Mouse (Mus musculus) hindbrain, embryonic 12.5 days (tissue): ENCODE data around the gene D17Wsu92e. TPM values are rescaled to one million over a fixed set of nuclear protein-coding genes. Genes with fewer than 3 reads are reported as not detected.

Experiments
- ATAC-seq: fragments of 200-750 bp; cut with Nextera tagmentation; 2 replicates; pipeline ENCODE4 v1.8.0; 2017; ENCODE audit warnings: moderate TSS enrichment; ENCODE audit not compliant: low FRiP score
- H3K27ac ChIP-seq: fragments of 300-500 bp; sonication (generic); 2 replicates; pipeline ENCODE4 v1.5.1; 2016; ENCODE audit warnings: mild to moderate bottlenecking
- H3K27me3 ChIP-seq: fragments of 300-500 bp; sonication (generic); 2 replicates; pipeline ENCODE4 v1.6.1; 2016; ENCODE audit warnings: mild to moderate bottlenecking
- H3K36me3 ChIP-seq: fragments of 300-500 bp; sonication (generic); 2 replicates; pipeline ENCODE4 v1.6.1; 2016; ENCODE audit warnings: mild to moderate bottlenecking
- H3K4me1 ChIP-seq: fragments of 300-500 bp; sonication (generic); 2 replicates; pipeline ENCODE4 v1.6.1; 2016
- H3K4me2 ChIP-seq: fragments of 300-500 bp; sonication (generic); replicated peaks from 2 replicates; pipeline ENCODE4 v1.6.1; 2016; ENCODE audit warnings: mild to moderate bottlenecking
- H3K4me3 ChIP-seq: fragments of 300-500 bp; sonication (generic); 2 replicates; pipeline ENCODE4 v1.5.1; 2016; ENCODE audit warnings: mild to moderate bottlenecking
- H3K9ac ChIP-seq: fragments of 300-500 bp; sonication (generic); 2 replicates; pipeline ENCODE4 v1.6.1; 2016; ENCODE audit warnings: mild to moderate bottlenecking, moderate library complexity
- H3K9me3 ChIP-seq: fragments of 300-500 bp; sonication (generic); replicated peaks from 2 replicates; pipeline ENCODE4 v1.6.1; 2016; ENCODE audit warnings: mild to moderate bottlenecking
- WGBS: fragments of 180-500 bp; shearing (Covaris S2); methylation state at CpG from one replicate; pipeline ENCODE4 v1.1.7; 2016; 5-methylcytosine and 5-hydroxymethylcytosine counted together
- polyA plus RNA-seq: library from polyadenylated mRNA; unstranded; fragments of >200 nt; fragmentation: Nextera tagmentation; extraction: Ambion mirVana; gene quantifications from 2 replicates; pipeline ENCODE4 v1.2.1, GENCODE M21; 2016

D17Wsu92e gene
- polyA plus RNA-seq, 1 experiment from 2014 or later = 13.7 TPM

DNA sequence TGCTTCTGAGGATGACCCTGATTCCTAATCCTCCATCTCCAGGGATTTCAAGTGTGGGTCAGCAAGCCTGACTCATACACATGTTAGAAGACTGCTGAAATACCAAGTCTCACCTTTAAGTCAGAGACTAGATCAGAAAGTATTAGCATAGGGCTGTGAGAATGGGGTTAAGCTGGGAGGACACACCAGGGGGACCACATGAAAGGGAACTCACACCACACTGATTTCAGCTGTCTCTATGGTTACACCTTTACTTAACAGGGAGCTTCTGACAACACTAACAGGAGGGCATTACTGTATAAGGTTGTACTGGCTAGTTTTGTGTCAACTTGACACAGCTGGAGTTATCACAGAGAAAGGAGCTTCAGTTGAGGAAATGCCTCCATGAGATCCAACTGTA is 5.8 kb downstream of the D17Wsu92e start:
- no peaks in the 10 kb centered on the region for H3K36me3 ChIP-seq
- no peak overlapping the region for H3K27ac ChIP-seq
- no peak for ATAC-seq
- H3K4me2 ChIP-seq = no peak overlapping the region
- H3K9ac ChIP-seq = no peak overlapping the region
- H3K9me3 ChIP-seq = no peaks in the 10 kb centered on the region
- no peaks in the 10 kb centered on the region for H3K27me3 ChIP-seq
- peaks cover 19% of the 10 kb centered on the region for H3K4me1 ChIP-seq
- no peak overlapping the region for H3K4me3 ChIP-seq

DNA sequence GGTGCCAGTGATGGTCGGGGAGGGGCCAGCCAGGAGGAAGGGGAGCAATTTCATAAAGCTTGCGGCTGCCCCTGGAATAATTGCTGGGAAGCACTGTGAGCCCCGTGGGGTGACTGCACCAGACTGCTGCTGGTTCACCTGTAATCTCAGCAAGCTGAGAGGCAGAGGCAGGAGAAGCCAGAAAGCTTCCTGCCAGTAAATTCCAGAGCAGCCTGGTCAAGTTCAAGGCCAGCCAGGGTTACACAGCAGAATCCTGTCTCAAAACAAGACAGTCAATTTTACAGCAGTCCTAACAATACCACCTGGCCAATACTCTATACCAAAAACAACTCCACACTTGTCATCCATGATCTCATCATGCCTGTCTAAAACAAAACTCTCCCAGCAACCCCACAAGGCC is 8.5 kb downstream of the D17Wsu92e start:
- H3K4me2 ChIP-seq = no peak overlapping the region
- no peaks in the 10 kb centered on the region for H3K4me1 ChIP-seq
- no peaks in the 10 kb centered on the region for H3K27me3 ChIP-seq
- H3K9ac ChIP-seq = no peak overlapping the region
- no peak overlapping the region for H3K4me3 ChIP-seq
- H3K27ac ChIP-seq = no peak overlapping the region
- no peaks in the 10 kb centered on the region for H3K36me3 ChIP-seq
- H3K9me3 ChIP-seq = no peaks in the 10 kb centered on the region
- WGBS = 85% methylated on average over 3 of the region's 3 CpGs
- no peak for ATAC-seq

DNA sequence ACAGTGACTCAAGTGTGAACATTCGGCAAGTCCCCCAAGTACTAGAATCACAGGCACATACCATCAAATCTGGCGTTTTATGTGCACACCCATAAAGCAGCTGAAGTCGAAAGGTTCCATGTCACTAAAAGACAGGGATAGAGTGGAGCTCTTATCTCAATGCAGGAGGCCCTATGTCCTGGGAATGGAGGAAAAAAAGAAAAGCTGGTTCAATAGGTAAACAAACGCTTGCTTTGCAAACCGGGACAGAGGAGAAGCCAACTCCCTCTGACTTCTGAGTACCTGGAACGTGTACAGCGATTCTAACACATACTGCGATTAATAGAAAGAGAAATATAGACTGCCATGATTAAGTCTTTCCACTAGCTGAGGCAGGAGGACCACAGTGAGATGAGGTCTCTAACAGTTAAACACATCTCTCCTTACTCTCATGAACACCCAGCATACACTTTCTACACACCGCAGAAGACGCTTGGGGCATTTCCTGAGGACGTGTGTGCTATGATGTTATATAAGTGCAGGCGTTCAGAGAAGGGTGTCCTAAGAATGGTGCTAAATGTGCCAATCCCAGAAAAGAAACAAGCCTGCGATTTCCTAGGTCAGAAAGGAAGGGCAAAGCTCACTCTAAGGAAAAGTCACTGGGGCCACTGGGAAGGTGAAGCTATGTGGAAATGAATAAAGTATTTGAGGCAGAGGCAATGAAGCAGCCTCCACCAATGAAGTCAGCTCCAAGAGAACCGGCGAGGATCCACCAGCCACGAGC is 9.7 kb downstream of the D17Wsu92e start:
- no peak overlapping the region for H3K27ac ChIP-seq
- no peaks in the 10 kb centered on the region for H3K9me3 ChIP-seq
- no peak overlapping the region for H3K9ac ChIP-seq
- H3K4me3 ChIP-seq = no peak overlapping the region
- H3K4me1 ChIP-seq = no peaks in the 10 kb centered on the region
- no peaks in the 10 kb centered on the region for H3K36me3 ChIP-seq
- H3K4me2 ChIP-seq = no peak overlapping the region
- no peak for ATAC-seq
- no peaks in the 10 kb centered on the region for H3K27me3 ChIP-seq
- 94% methylated on average over 16 of the region's 16 CpGs for WGBS

DNA sequence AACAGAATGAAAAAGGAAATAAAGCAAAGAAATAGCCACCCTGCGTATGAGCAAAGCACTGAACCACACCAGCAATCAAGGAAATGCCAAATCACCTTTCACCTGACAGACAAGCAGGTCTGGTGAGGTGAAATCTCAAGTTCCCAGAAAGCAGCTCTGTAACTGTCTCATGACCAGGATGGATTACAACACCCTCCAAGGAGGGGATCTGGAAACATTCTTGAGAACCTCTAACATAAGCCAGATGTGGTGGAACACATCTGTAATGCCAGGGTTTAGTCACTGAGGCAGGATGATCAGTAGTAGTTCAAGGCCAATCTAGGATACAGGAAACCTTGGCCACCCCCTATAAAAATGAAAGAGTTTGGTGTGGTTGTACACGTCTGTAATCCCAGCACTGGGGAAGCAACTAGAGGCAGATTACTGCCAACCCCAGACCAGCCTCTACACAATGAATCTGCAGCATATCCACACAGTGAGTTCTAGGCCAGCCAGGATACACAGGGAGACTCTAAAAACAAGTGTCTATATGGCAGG is 12.8 kb downstream of the D17Wsu92e start:
- no peaks in the 10 kb centered on the region for H3K36me3 ChIP-seq
- no peaks in the 10 kb centered on the region for H3K9me3 ChIP-seq
- H3K4me1 ChIP-seq = peaks cover 7% of the 10 kb centered on the region; the same call in 1 of the 2 replicates
- H3K9ac ChIP-seq = no peak overlapping the region
- H3K27me3 ChIP-seq = no peaks in the 10 kb centered on the region
- H3K4me3 ChIP-seq = no peak overlapping the region
- no peak for ATAC-seq
- no peak overlapping the region for H3K4me2 ChIP-seq
- WGBS = 86% methylated on average over 2 of the region's 2 CpGs
- no peak overlapping the region for H3K27ac ChIP-seq

DNA sequence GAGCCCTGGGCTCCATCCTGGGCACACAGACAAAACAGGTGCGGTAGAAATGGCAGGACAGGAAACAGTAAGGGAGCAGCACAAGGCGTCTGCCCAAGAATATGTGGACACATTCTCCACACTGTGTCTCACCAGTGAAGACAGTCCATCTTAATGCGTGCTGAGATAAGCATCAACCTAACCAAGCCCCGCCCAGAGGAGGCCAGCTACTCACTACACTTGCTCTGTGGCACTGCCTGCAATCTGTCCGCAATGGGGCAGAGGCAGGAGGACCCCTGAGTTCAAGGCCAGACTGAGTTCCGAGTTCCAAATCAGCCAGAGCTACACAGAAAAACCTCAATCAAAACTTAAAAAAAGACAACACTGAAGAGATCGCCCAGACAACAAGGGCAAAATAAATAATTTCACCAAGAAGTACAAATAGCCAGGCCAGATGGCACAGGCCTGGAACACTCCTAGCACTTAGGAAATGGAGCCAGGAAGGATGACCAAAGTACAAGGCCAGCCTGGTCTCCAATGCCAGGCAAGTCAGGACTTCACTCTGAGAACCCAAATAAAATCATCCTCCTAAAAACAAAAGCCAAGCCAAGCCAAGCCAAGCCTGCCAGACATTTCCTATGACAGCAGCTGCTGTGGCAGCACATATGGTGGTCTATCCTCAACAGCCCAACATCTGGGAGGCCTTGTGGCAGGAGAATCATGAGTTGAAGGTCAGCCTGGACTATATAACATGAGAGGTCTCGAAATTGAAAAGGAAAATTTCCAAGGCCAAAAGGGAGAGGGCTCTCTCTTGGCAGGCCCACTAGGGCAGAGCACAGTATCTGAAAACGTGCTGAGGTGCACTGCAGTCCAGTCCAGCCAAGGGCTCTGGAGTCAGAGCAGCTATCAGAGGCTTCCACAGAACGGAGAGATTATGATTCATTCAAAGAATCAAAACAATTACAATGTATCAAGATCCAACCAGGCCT is 15.4 kb downstream of the D17Wsu92e start:
- H3K4me3 ChIP-seq = no peak overlapping the region
- ATAC-seq = no peak
- H3K27me3 ChIP-seq = no peaks in the 10 kb centered on the region
- no peaks in the 10 kb centered on the region for H3K9me3 ChIP-seq
- H3K9ac ChIP-seq = no peak overlapping the region
- H3K27ac ChIP-seq = no peak overlapping the region
- 87% methylated on average over 10 of the region's 10 CpGs for WGBS
- peaks cover 14% of the 10 kb centered on the region for H3K4me1 ChIP-seq
- no peak overlapping the region for H3K4me2 ChIP-seq
- H3K36me3 ChIP-seq = no peaks in the 10 kb centered on the region

DNA sequence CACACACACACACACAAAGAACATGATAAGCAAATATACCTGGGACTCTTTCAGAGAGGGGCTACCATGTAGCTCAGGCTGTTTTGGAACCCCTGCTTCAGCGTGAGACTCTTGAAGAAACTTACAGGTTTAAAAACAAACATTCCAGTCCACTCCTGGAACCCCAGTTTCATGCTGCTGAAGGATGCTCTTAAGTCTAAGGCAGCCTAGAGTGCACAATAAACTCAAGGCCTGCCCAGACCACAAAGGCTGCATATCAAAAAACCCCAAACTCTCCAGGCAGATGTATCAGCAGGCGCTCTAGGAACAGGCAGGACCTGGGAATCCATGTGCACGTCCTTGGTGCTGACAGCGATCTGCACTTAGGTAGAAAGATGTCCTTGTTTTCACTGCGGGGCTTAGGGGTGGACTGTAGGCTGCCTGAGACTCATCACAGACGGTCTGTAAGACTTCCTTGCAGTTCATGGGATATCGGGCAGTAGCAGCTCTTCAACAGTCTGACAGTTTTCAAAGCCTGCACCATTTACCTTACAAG is 16.2 kb downstream of the D17Wsu92e start:
- WGBS = 91% methylated on average over 7 of the region's 7 CpGs
- Histone ChIP-seq H3K27me3 (no peaks in the 10 kb centered on the region), H3K36me3 (no peaks in the 10 kb centered on the region), H3K4me3 (no peak overlapping the region), H3K9me3 (no peaks in the 10 kb centered on the region), H3K27ac (no peak overlapping the region), H3K9ac (no peak overlapping the region), H3K4me2 (no peak overlapping the region), H3K4me1 (peaks cover 22% of the 10 kb centered on the region)
- no peak for ATAC-seq

DNA sequence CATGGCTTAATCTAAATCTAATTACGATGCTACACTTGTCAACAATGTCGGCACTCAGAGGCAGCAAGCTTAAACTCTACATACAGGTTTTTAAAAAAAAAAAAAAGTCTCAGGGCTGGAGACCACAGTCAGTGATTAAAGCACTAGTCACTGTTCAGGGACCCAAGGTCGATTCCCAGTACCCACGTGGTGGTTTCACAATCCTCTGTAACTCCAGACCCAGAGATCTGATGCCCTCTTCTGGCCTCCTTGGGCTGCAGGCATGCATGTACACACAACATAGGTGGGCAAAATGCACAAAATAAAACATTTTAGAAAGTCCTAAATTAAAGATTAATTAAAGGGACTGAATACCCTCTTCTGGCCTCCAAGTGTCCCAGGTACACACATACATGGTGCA is 16.7 kb downstream of the D17Wsu92e start:
- no peaks in the 10 kb centered on the region for H3K9me3 ChIP-seq
- no peak overlapping the region for H3K9ac ChIP-seq
- no peak for ATAC-seq
- H3K4me1 ChIP-seq = peaks cover 22% of the 10 kb centered on the region
- H3K4me3 ChIP-seq = no peak overlapping the region
- 81% methylated on average over 4 of the region's 4 CpGs for WGBS
- no peaks in the 10 kb centered on the region for H3K27me3 ChIP-seq
- no peaks in the 10 kb centered on the region for H3K36me3 ChIP-seq
- H3K27ac ChIP-seq = no peak overlapping the region
- H3K4me2 ChIP-seq = no peak overlapping the region

DNA sequence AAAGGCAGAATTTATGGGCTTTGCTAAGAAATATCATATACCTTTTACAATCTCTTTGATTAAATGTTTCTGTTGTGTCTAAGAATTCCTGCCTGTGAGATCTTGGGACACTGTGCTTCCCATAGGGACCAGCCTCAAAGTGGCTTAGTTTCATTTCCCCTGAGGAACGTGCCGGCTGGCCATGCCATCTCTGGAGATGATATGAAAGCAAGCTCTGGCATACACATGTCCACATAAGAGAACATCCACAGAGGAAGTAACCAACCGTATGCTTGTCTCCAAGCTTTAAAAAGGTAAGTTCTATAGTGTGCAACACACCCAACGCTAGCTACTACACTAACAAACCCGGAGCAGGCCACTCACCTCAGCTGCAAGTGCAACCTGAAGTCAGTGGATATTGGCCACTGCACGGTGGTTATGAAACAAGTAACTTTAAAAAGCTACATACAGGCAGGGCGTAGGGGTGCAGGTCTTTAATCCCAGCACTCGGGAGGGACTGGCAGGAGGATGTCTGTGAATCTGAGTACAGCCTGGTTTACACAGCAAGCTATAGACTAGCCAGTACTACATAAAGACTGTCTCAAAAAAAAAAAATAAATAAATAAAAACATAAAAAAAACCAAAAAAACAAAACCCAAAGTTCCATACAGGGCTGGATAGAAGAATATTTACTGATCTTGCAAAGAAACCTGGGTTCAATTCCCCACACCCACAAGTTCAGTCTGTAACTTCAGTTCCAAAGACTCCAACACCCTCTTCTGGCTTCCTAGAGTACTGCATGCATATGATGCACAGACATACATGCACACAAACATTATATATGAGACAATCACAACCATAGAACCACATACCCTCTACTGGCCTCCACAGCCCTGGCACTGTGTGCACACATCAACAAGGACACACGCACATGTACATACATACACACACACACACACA is 19.5 kb downstream of the D17Wsu92e start:
- ATAC-seq = no peak
- H3K4me2 ChIP-seq = no peak overlapping the region
- H3K27ac ChIP-seq = peak overlapping the region; percentile 13; the same call in 1 of the 2 replicates
- 85% methylated on average over 9 of the region's 9 CpGs for WGBS
- no peaks in the 10 kb centered on the region for H3K36me3 ChIP-seq
- no peak overlapping the region for H3K9ac ChIP-seq
- no peaks in the 10 kb centered on the region for H3K9me3 ChIP-seq
- H3K4me1 ChIP-seq = peaks cover 48% of the 10 kb centered on the region
- H3K4me3 ChIP-seq = no peak overlapping the region
- no peaks in the 10 kb centered on the region for H3K27me3 ChIP-seq

DNA sequence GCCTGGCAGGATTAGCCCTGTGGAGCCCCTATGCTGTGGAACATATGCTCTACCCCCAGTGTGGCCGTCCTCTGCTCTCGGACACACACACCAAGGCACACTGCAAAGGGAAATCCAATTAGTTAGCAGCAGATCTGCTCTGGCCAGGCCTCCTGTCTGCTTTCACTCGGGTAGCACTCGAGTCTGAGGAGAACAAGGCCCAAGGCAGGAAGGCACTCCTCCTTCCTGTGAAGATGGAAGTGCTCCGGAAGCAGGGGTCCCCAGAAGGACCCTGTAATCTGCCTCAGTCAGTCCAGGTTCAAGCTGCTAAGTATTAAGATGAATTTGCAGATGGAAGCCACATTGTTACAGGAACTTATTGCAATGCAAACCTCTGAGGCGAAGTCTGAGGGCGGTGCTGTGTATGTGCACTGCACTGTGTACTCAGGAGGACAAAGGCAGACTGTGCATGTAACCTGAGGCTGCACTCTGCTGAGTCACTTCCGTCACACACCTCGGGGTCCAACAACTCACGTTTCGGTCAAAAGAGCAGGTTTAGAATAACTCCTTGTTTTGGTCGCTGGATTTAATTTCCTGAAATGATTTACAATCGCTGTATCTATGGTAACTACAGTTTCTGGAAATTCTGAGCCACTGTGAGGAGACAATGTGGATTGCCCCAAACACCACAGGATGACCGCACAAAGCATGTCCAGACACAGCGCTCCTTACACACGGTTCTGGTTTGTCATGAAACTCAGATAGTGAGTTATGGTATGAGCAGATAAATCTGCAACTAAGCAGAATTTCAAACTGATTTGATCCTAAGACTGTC is 20.5 kb downstream of the D17Wsu92e start:
- no peak for ATAC-seq

DNA sequence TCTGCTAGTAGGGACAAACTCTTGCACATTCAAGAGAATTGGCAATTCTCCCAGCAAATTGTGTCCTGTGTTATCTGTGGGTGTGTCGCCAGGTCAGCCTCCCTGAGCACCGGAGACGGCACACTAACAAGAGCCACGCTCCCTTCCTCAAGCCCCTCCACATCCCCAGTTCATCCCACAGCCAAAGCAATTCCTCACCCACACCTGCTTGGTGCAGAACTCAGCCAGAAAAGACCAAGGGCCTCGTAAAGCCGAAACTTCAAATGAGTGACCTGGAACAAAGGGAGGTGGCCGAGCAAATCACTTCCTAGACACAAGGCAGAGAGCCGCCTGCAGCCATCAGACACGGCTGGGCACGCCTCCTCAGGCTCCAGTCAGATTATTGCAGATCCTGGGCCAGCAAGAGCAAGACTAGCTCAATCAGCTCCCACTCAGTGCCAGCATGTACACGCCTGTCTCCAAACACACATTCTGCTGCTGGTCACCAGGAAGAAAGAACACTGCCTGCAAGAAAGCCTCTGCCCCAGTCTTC is 23.0 kb downstream of the D17Wsu92e start:
- peak overlapping the region; percentile 10; the same call in 1 of the 2 replicates for H3K4me3 ChIP-seq
- peak overlapping the region; percentile 95 for H3K27ac ChIP-seq
- H3K9ac ChIP-seq = peak overlapping the region; percentile 43
- no peaks in the 10 kb centered on the region for H3K27me3 ChIP-seq
- H3K4me2 ChIP-seq = peak overlapping the region; percentile 38
- H3K4me1 ChIP-seq = peaks cover 45% of the 10 kb centered on the region
- WGBS = 41% methylated on average over 11 of the region's 11 CpGs
- 0 out of 2 replicates have a peak, but pooled peaks cover 8% of the 10 kb centered on the region for H3K36me3 ChIP-seq
- ATAC-seq = peak; percentile 42; the same call in 1 of the 2 replicates
- H3K9me3 ChIP-seq = no peaks in the 10 kb centered on the region

More for the DNA sequence above, 20.5 kb downstream of the D17Wsu92e start:
- no peaks in the 10 kb centered on the region for H3K36me3 ChIP-seq
- no peak overlapping the region for H3K4me3 ChIP-seq
- H3K9me3 ChIP-seq = no peaks in the 10 kb centered on the region
- peaks cover 50% of the 10 kb centered on the region for H3K4me1 ChIP-seq
- 53% methylated on average over 16 of the region's 16 CpGs for WGBS
- peak overlapping the region; percentile 85 for H3K27ac ChIP-seq
- H3K9ac ChIP-seq = 0 out of 2 replicates have a peak overlapping the region, but pooled peaks have one; percentile 27
- H3K27me3 ChIP-seq = no peaks in the 10 kb centered on the region
- H3K4me2 ChIP-seq = no peak overlapping the region; the same call in 1 of the 2 replicates
